Mouse (Mus musculus) ES-E14 (cell line): ENCODE measurements at regions not wholly inside any gene's neighbourhood (a gene's known extent, or its start where the extent isn't known, plus 50 kb on each side); places are given as distances from the start of the nearest gene placed in this dataset.

Experiments
- DNase-seq: peaks from one replicate; pipeline ENCODE4 v3.0.0-alpha.2; 2013; ENCODE audit warnings: low read depth, low spot score
- H3K27ac ChIP-seq: 2 replicates; pipeline ENCODE4 v1.5.1; 2012; ENCODE audit warnings: low read depth, mild to moderate bottlenecking, low read length, moderate library complexity, mixed read lengths; ENCODE audit not compliant: poor library complexity, insufficient read depth, severe bottlenecking
- H3K36me3 ChIP-seq: 2 replicates; pipeline ENCODE4 v1.6.1; 2012; ENCODE audit warnings: mild to moderate bottlenecking, low read length, moderate library complexity, mixed read lengths; ENCODE audit not compliant: control insufficient read depth, poor library complexity, insufficient read depth, severe bottlenecking
- H3K4me1 ChIP-seq, 2 experiments: fragments of 150-350 bp in 1 of 2; sonication (generic) in 1 of 2; 2 replicates each; pipeline ENCODE4 v1.6.1; 2012; ENCODE audit warnings: low read length in 2 of 2, mild to moderate bottlenecking in 1 of 2, mixed read lengths in 1 of 2; ENCODE audit not compliant: control insufficient read depth in 2 of 2, insufficient read depth in 2 of 2, poor library complexity in 1 of 2
- H3K4me3 ChIP-seq, 2 experiments: fragments of 150-350 bp in 1 of 2; sonication (generic) in 1 of 2; 2 replicates each; pipeline ENCODE4 v1.5.1; 2012; ENCODE audit warnings: low read length in 2 of 2, low read depth in 1 of 2, mild to moderate bottlenecking in 1 of 2, mixed read lengths in 1 of 2; ENCODE audit not compliant: insufficient read depth in 1 of 2, poor library complexity in 1 of 2, severe bottlenecking in 1 of 2
- H3K9ac ChIP-seq: 2 replicates; pipeline ENCODE4 v1.6.1; 2012; ENCODE audit warnings: low read depth, mild to moderate bottlenecking, low read length, mixed read lengths; ENCODE audit not compliant: poor library complexity, insufficient read depth, severe bottlenecking
- H3K9me3 ChIP-seq: fragments of 150-350 bp; sonication (generic); 2 replicates; pipeline ENCODE4 v1.6.1; 2012; ENCODE audit warnings: low read depth, mild to moderate bottlenecking, low read length; ENCODE audit not compliant: control insufficient read depth, insufficient read depth
- CHD2 ChIP-seq: IDR thresholded peaks from 2 replicates; pipeline ENCODE4 v1.6.1; 2014; ENCODE audit warnings: mild to moderate bottlenecking, low read depth, low read length, inconsistent platforms
- HCFC1 ChIP-seq: IDR thresholded peaks from 2 replicates; pipeline ENCODE4 v1.6.1; 2012; ENCODE audit warnings: low read length, inconsistent platforms, borderline replicate concordance; ENCODE audit not compliant: insufficient read depth
- MAFK ChIP-seq: IDR thresholded peaks from 2 replicates; pipeline ENCODE4 v1.6.1; 2014; ENCODE audit warnings: mild to moderate bottlenecking, low read depth, low read length, inconsistent platforms; ENCODE audit not compliant: insufficient read depth
- ZC3H11A ChIP-seq: IDR thresholded peaks from 2 replicates; pipeline ENCODE4 v1.6.1; 2012; ENCODE audit warnings: low read depth, mild to moderate bottlenecking, inconsistent platforms, low read length, borderline replicate concordance
- ZNF384 ChIP-seq: IDR thresholded peaks from 2 replicates; pipeline ENCODE4 v1.6.1; 2012; ENCODE audit warnings: low read depth, low read length, inconsistent platforms
- in situ Hi-C, 2 experiments: fragments of 600-800 bp; cut with MboI; formaldehyde crosslinking; loops; one replicate each; pipeline ENCODE4 v1.15.1; 2025; ENCODE audit warnings: low sequenced_read_pairs in 2 of 2, inconsistent platforms in 1 of 2; ENCODE audit not compliant: unreplicated experiment in 2 of 2

GRCm38 (mm10) chr10:9053371-9053770, 167.5 kb upstream of the Sash1 start:
- TF ChIP-seq MAFK (no peak), CHD2 (no peak), HCFC1 (no peak), ZNF384 (no peak), ZC3H11A (no peak)
- Histone ChIP-seq H3K36me3 (no peaks in the 10 kb centered on the region), H3K4me1 (no peaks in the 10 kb centered on the region), H3K9ac (no peak overlapping the region), H3K9me3 (no peaks in the 10 kb centered on the region), H3K4me3 (no peak overlapping the region), H3K27ac (no peak overlapping the region)
- in situ Hi-C loops: no loop called here
- peak; percentile 17 for DNase-seq

GRCm38 (mm10) chr10:9047341-9047740, 161.5 kb upstream of the Sash1 start:
- DNase-seq: no peak

GRCm38 (mm10) chr10:9044746-9045370, 159.0 kb upstream of the Sash1 start:
- Histone ChIP-seq H3K4me3 (no peak overlapping the region), H3K36me3 (no peaks in the 10 kb centered on the region), H3K9ac (no peak overlapping the region), H3K4me1 (no peaks in the 10 kb centered on the region), H3K9me3 (no peaks in the 10 kb centered on the region), H3K27ac (no peak overlapping the region)
- TF ChIP-seq HCFC1 (no peak), CHD2 (no peak), ZNF384 (no peak), MAFK (no peak), ZC3H11A (no peak)
- in situ Hi-C loops: no loop called here
- no peak for DNase-seq

More at GRCm38 (mm10) chr10:9047341-9047740, 161.5 kb upstream of the Sash1 start:
- no peak overlapping the region for H3K27ac ChIP-seq
- no peak for TF ChIP-seq CHD2
- TF ChIP-seq HCFC1: no peak
- TF ChIP-seq ZC3H11A: no peak
- TF ChIP-seq ZNF384: no peak
- no peak for TF ChIP-seq MAFK
- no peaks in the 10 kb centered on the region for H3K4me1 ChIP-seq
- H3K9me3 ChIP-seq: no peaks in the 10 kb centered on the region
- H3K9ac ChIP-seq: no peak overlapping the region
- in situ Hi-C loops: no loop called here
- H3K36me3 ChIP-seq: no peaks in the 10 kb centered on the region
- H3K4me3 ChIP-seq: no peak overlapping the region

- H3K9ac ChIP-seq: no peak overlapping the region
Measured at GRCm38 (mm10) chr10:9043507-9043906, 157.6 kb upstream of the Sash1 start.

More at GRCm38 (mm10) chr10:9043507-9043906, 157.6 kb upstream of the Sash1 start:
- H3K9me3 ChIP-seq: no peaks in the 10 kb centered on the region
- no peak overlapping the region for H3K4me3 ChIP-seq
- H3K36me3 ChIP-seq: no peaks in the 10 kb centered on the region
- no peak for DNase-seq
- no peak overlapping the region for H3K27ac ChIP-seq
- TF ChIP-seq MAFK (peak; percentile 72), HCFC1 (no peak), CHD2 (no peak)
- no peaks in the 10 kb centered on the region for H3K4me1 ChIP-seq
- in situ Hi-C loops: no loop called here
